Mouse (Mus musculus) E14TG2a.4 (cell line): ENCODE measurements around the gene Zdhhc4.

ENCODE experiments used
- H3K27me3 ChIP-seq: 2 replicates; pipeline ENCODE4 v1.6.1; 2014; ENCODE audit warnings: low read length, control low read depth; ENCODE audit not compliant: insufficient read depth
- H3K36me3 ChIP-seq: 2 replicates; pipeline ENCODE4 v1.6.1; 2014; ENCODE audit warnings: low read length, control low read depth; ENCODE audit not compliant: insufficient read depth
- H3K4me1 ChIP-seq: replicated peaks from 2 replicates; pipeline ENCODE4 v1.6.1; 2014; ENCODE audit warnings: low read depth, low read length, control low read depth
- H3K4me3 ChIP-seq: replicated peaks from 2 replicates; pipeline ENCODE4 v1.5.1; 2014; ENCODE audit warnings: mild to moderate bottlenecking, low read length
- H3K9me3 ChIP-seq: 2 replicates; pipeline ENCODE4 v1.6.1; 2014; ENCODE audit warnings: low read length, control low read depth
- CTCF ChIP-seq: conservative IDR thresholded peaks from 2 replicates; pipeline ENCODE4 v1.5.1; 2014; ENCODE audit warnings: low read length
- NANOG ChIP-seq: IDR thresholded peaks from 2 replicates; pipeline ENCODE4 v1.6.1; 2014; ENCODE audit warnings: borderline replicate concordance, low read length, mixed read lengths
- POU5F1 ChIP-seq: IDR thresholded peaks from 2 replicates; pipeline ENCODE4 v1.6.1; 2014; ENCODE audit warnings: low read length, borderline replicate concordance

The Zdhhc4 gene

DNA sequence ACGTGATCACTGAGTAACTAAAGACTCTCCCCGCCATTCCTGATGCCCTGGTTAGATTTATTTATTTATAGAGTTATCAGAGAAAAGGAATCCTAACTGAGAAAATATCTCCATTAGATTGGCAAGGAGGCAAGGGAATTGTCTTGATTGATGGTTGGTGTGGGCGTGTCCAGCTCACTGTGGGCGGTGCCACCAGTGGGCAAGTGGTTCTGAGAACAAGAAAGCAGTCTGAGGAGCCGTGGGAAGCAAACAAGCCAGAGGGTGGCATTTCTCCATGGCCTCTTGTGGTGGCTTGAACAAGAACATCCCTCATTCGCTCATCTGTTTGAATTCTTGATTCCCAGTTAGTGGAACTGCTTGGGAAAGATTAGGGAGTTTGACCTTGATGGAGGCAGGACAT is 10.5 kb upstream of the Zdhhc4 start:
- no peak for TF ChIP-seq POU5F1
- TF ChIP-seq NANOG, result no peak
- no peak overlapping the region for H3K4me3 ChIP-seq
- H3K4me1 ChIP-seq, result peaks cover 20% of the 10 kb centered on the region
- no peaks in the 10 kb centered on the region for H3K36me3 ChIP-seq
- H3K9me3 ChIP-seq, result peaks cover 32% of the 10 kb centered on the region
- H3K27me3 ChIP-seq, result no peaks in the 10 kb centered on the region

GRCm38 (mm10) chr5:143336559-143336958 is 7.5 kb upstream of the Zdhhc4 start:
- TF ChIP-seq NANOG (no peak), CTCF (peak; percentile 65), POU5F1 (no peak)
- no peak overlapping the region for H3K4me3 ChIP-seq
- 0 out of 2 replicates have a peak, but pooled peaks cover 6% of the 10 kb centered on the region for H3K9me3 ChIP-seq
- H3K4me1 ChIP-seq, result peaks cover 24% of the 10 kb centered on the region
- no peaks in the 10 kb centered on the region for H3K36me3 ChIP-seq
- no peaks in the 10 kb centered on the region for H3K27me3 ChIP-seq

DNA sequence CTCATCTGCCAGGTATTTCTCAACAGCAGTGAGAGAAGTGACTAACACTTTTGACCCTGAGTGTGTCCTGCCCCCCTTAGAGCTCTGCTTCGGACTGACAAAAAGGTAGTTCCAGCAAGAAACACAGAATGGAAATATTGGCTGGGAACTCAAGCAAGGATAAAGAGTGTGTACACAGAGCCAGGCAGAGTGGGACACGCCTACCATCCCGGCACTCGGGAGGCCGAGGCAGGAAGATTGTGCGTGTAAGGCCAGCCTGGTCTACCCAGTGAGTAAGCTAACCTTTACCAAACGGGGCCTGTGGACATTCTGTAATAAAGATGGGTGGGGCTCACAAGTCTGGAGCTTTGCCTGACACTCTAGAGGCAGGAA is 6.0 kb upstream of the Zdhhc4 start:
- Histone ChIP-seq H3K4me3 (no peak overlapping the region), H3K9me3 (0 out of 2 replicates have a peak, but pooled peaks cover 5% of the 10 kb centered on the region), H3K36me3 (no peaks in the 10 kb centered on the region), H3K4me1 (peaks cover 26% of the 10 kb centered on the region), H3K27me3 (no peaks in the 10 kb centered on the region)
- TF ChIP-seq POU5F1 (no peak), NANOG (no peak), CTCF (no peak)

- Histone ChIP-seq H3K36me3 (no peaks in the 10 kb centered on the region), H3K27me3 (no peaks in the 10 kb centered on the region), H3K9me3 (0 out of 2 replicates have a peak, but pooled peaks cover 5% of the 10 kb centered on the region), H3K4me1 (peaks cover 26% of the 10 kb centered on the region), H3K4me3 (peak overlapping the region; percentile 35; the same call in 1 of the 2 replicates)
- TF ChIP-seq POU5F1 (no peak), NANOG (no peak), CTCF (no peak)
These were observed 5.5 kb upstream of the Zdhhc4 start for GRCm38 (mm10) chr5:143334418-143335088.

DNA sequence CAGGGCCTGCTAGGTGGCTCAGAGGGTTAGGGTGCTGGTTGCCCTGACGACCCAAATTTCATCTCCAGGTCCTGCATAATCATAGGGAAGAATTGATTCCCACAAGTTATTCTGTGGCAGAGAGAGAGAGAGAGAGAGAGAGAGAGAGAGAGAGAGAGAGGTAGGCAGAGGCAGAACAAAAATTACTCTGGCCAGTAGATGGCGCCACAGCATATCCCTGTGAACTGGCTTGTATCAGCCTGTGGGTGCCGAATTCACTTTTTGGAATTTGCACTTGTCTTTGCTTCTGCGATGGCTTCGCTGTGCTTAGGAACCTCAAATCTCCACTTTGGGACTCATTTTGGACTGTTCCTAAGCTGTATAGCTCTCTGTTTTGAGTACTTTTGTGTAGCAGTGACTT is 4.8 kb upstream of the Zdhhc4 start:
- Histone ChIP-seq H3K4me3 (peak overlapping the region; percentile 35; the same call in 1 of the 2 replicates), H3K27me3 (no peaks in the 10 kb centered on the region), H3K36me3 (no peaks in the 10 kb centered on the region), H3K4me1 (peaks cover 26% of the 10 kb centered on the region), H3K9me3 (0 out of 2 replicates have a peak, but pooled peaks cover 5% of the 10 kb centered on the region)
- TF ChIP-seq POU5F1 (no peak), CTCF (peak; percentile 35)

DNA sequence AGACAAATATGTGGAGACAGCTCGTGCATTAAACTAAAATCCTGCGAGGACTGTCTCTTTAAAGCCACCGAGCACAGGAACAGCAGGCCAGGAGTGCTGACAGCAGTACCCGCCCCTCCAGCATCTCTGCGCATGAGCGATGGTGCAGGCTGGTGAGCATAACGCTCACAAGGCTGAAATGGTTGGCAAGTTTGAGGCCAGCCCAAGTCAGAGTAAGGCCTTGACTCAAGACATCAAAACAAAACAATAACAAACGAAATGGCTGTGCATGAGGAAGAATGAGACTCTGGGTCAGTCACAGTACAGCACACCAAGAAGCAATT is 11.8 kb downstream of the Zdhhc4 start:
- H3K4me1 ChIP-seq, result peaks cover 38% of the 10 kb centered on the region
- H3K9me3 ChIP-seq, result no peaks in the 10 kb centered on the region
- H3K4me3 ChIP-seq, result no peak overlapping the region
- peaks cover 76% of the 10 kb centered on the region for H3K36me3 ChIP-seq
- no peak for TF ChIP-seq NANOG
- H3K27me3 ChIP-seq, result peaks cover 8% of the 10 kb centered on the region

GRCm38 (mm10) chr5:143316605-143317287 is 12.3 kb downstream of the Zdhhc4 start:
- H3K4me3 ChIP-seq, result no peak overlapping the region
- no peaks in the 10 kb centered on the region for H3K9me3 ChIP-seq
- peaks cover 71% of the 10 kb centered on the region for H3K36me3 ChIP-seq
- H3K4me1 ChIP-seq, result peaks cover 43% of the 10 kb centered on the region
- peaks cover 8% of the 10 kb centered on the region for H3K27me3 ChIP-seq
- TF ChIP-seq NANOG (no peak), POU5F1 (no peak), CTCF (no peak)

- Histone ChIP-seq H3K4me3 (peak overlapping the region; percentile 94), H3K4me1 (peaks cover 55% of the 10 kb centered on the region), H3K36me3 (peaks cover 70% of the 10 kb centered on the region), H3K9me3 (no peaks in the 10 kb centered on the region), H3K27me3 (peaks cover 8% of the 10 kb centered on the region)
- TF ChIP-seq NANOG (no peak), CTCF (peak; percentile 11; the same call in 1 of the 2 replicates), POU5F1 (no peak)
These were observed 13.6 kb downstream of the Zdhhc4 start for GRCm38 (mm10) chr5:143315514-143315888.
